Mouse (Mus musculus): ENCODE results near the gene Celsr1. TPM values are rescaled to one million over a fixed set of nuclear protein-coding genes. Genes with fewer than 3 reads are reported as not detected.

The Celsr1 gene
- total RNA-seq, 2 experiments from 2014 or later: 5.0 to 5.1 TPM

- no peak for DNase-seq
Observed at GRCm38 (mm10) chr15:85994906-85995608, 38.5 kb downstream of the Celsr1 start.

GRCm38 (mm10) chr15:85993931-85994583 lies 39.5 kb downstream of the Celsr1 start:
- no peak for DNase-seq

GRCm38 (mm10) chr15:85993386-85993785 lies 40.2 kb downstream of the Celsr1 start:
- DNase-seq: no peak

GRCm38 (mm10) chr15:85992125-85992495 lies 41.5 kb downstream of the Celsr1 start:
- no peak for DNase-seq

- DNase-seq: no peak
Observed at GRCm38 (mm10) chr15:85991453-85992124, 42.0 kb downstream of the Celsr1 start.

GRCm38 (mm10) chr15:85990696-85991443 lies 42.7 kb downstream of the Celsr1 start:
- DNase-seq: no peak

- no peak for DNase-seq
Observed at GRCm38 (mm10) chr15:85987896-85988295, 45.7 kb downstream of the Celsr1 start.

GRCm38 (mm10) chr15:85986170-85986569 lies 47.4 kb downstream of the Celsr1 start:
- no peak for DNase-seq

- no peak for DNase-seq
Observed at GRCm38 (mm10) chr15:85985601-85986000, 48.0 kb downstream of the Celsr1 start.

GRCm38 (mm10) chr15:85983131-85983530 lies 50.4 kb downstream of the Celsr1 start:
- no peak for DNase-seq

GRCm38 (mm10) chr15:85982416-85982775 lies 51.2 kb downstream of the Celsr1 start:
- no peak for DNase-seq

- peak in 1 of 2 experiments; percentile 33 for DNase-seq
Observed at GRCm38 (mm10) chr15:85981768-85982415, 51.7 kb downstream of the Celsr1 start.

- DNase-seq: no peak
Observed at GRCm38 (mm10) chr15:85977086-85977485, 56.5 kb downstream of the Celsr1 start.

- DNase-seq: no peak
Observed at GRCm38 (mm10) chr15:85975746-85976145, 57.8 kb downstream of the Celsr1 start.

GRCm38 (mm10) chr15:85971596-85971995 lies 62.0 kb downstream of the Celsr1 start:
- no peak for DNase-seq

GRCm38 (mm10) chr15:85970441-85970840 lies 63.1 kb downstream of the Celsr1 start:
- DNase-seq: no peak

GRCm38 (mm10) chr15:85969707-85970153 lies 63.8 kb downstream of the Celsr1 start:
- peak; percentile 47 to 52 for DNase-seq

- no peak for DNase-seq
Observed at GRCm38 (mm10) chr15:85969291-85969690, 64.3 kb downstream of the Celsr1 start.

- DNase-seq: no peak
Observed at GRCm38 (mm10) chr15:85966032-85966431, 67.5 kb downstream of the Celsr1 start.

GRCm38 (mm10) chr15:85963279-85963840 lies 70.2 kb downstream of the Celsr1 start:
- DNase-seq: no peak

GRCm38 (mm10) chr15:85962691-85963090 lies 70.9 kb downstream of the Celsr1 start:
- no peak for DNase-seq

- no peak for DNase-seq
Observed at GRCm38 (mm10) chr15:85961651-85962050, 71.9 kb downstream of the Celsr1 start.
